Mouse (Mus musculus) forebrain, embryonic 13.5 days (tissue): ENCODE results near the gene Rpl21. TPM values are rescaled to one million over a fixed set of nuclear protein-coding genes. Genes with fewer than 3 reads are reported as not detected.

ENCODE experiments used
- ATAC-seq: fragments of 200-750 bp; cut with Nextera tagmentation; 2 replicates; pipeline ENCODE4 v1.8.0; 2017
- H3K27ac ChIP-seq: fragments of 300-500 bp; sonication (generic); 2 replicates; pipeline ENCODE4 v1.5.1; 2015; ENCODE audit warnings: inconsistent platforms, mild to moderate bottlenecking, moderate library complexity
- H3K27me3 ChIP-seq: fragments of 300-500 bp; sonication (generic); 2 replicates; pipeline ENCODE4 v1.6.1; 2015; ENCODE audit warnings: mild to moderate bottlenecking, inconsistent platforms
- H3K36me3 ChIP-seq: fragments of 300-500 bp; sonication (generic); 2 replicates; pipeline ENCODE4 v1.6.1; 2015; ENCODE audit warnings: mild to moderate bottlenecking, inconsistent platforms; ENCODE audit not compliant: poor library complexity, severe bottlenecking
- H3K4me1 ChIP-seq: fragments of 300-500 bp; sonication (generic); 2 replicates; pipeline ENCODE4 v1.6.1; 2015; ENCODE audit warnings: inconsistent platforms
- H3K4me2 ChIP-seq: fragments of 300-500 bp; sonication (generic); 2 replicates; pipeline ENCODE4 v1.6.1; 2015; ENCODE audit warnings: inconsistent platforms, mild to moderate bottlenecking, moderate library complexity
- H3K4me3 ChIP-seq: fragments of 300-500 bp; sonication (generic); 2 replicates; pipeline ENCODE4 v1.5.1; 2015; ENCODE audit warnings: mild to moderate bottlenecking, inconsistent platforms
- H3K9ac ChIP-seq: fragments of 300-500 bp; sonication (generic); 2 replicates; pipeline ENCODE4 v1.6.1; 2015; ENCODE audit warnings: mild to moderate bottlenecking, inconsistent platforms
- H3K9me3 ChIP-seq: fragments of 300-500 bp; sonication (generic); replicated peaks from 2 replicates; pipeline ENCODE4 v1.6.1; 2016; ENCODE audit warnings: inconsistent platforms
- WGBS: fragments of 180-500 bp; shearing (Covaris S2); methylation state at CpG from one replicate; pipeline ENCODE4 v1.1.7; 2015; 5-methylcytosine and 5-hydroxymethylcytosine counted together
- polyA plus RNA-seq: library from polyadenylated mRNA; unstranded; fragments of >200 nt; fragmentation: Nextera tagmentation; extraction: Ambion mirVana; gene quantifications from 2 replicates; pipeline ENCODE4 v1.2.1, GENCODE M21; 2015

Rpl21 gene
- polyA plus RNA-seq, 1 experiment from 2014 or later: 455 TPM

DNA sequence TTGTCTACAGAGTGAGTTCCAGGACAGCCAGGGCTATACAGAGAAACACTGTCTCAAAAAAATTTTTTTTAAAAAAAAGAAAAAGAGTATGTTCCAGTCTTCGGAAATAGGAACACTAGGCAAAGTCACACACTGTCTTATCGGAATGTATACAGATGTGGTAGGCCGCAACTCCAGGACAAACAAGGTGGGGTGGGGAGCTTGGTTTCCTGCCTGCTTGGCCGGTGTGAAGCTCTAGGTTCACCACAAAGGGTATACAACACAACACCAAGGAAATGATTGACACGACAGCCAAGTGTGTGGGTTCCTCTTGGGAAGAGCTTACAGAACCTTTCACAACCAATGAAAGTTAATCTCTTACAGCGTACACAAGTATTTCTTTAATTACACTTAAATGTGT, 49.6 kb downstream of the Rpl21 start:
- 92% methylated on average over 6 of the region's 6 CpGs for WGBS
- H3K27me3 ChIP-seq: no peaks in the 10 kb centered on the region
- H3K9ac ChIP-seq: no peak overlapping the region
- ATAC-seq: no peak
- no peak overlapping the region for H3K4me2 ChIP-seq
- no peaks in the 10 kb centered on the region for H3K36me3 ChIP-seq
- H3K4me1 ChIP-seq: no peaks in the 10 kb centered on the region
- no peak overlapping the region for H3K27ac ChIP-seq
- no peak overlapping the region for H3K4me3 ChIP-seq
- no peaks in the 10 kb centered on the region for H3K9me3 ChIP-seq

DNA sequence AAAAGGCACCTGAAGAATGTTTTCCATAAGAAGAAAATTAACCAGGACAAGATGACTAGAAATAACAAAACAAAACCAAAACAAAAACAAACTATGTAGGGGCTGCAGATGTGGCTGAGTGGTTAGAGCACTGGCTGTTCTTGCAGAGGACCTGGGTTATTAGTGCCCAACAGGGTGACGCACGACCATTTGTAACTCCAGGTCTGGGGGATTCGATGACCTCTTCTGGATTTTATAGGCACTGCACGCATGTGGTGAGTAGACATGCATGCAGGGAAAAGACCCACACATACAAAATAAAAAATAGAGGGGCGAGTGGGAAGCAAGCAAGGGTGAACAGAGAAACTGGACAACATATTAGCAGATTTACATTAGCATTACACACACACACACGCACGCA, 50.4 kb downstream of the Rpl21 start:
- Histone ChIP-seq H3K27ac (no peak overlapping the region), H3K4me1 (no peaks in the 10 kb centered on the region), H3K4me2 (no peak overlapping the region), H3K4me3 (no peak overlapping the region), H3K9me3 (no peaks in the 10 kb centered on the region), H3K36me3 (no peaks in the 10 kb centered on the region), H3K9ac (no peak overlapping the region), H3K27me3 (no peaks in the 10 kb centered on the region)
- WGBS: 75% methylated on average over 7 of the region's 7 CpGs
- no peak for ATAC-seq

DNA sequence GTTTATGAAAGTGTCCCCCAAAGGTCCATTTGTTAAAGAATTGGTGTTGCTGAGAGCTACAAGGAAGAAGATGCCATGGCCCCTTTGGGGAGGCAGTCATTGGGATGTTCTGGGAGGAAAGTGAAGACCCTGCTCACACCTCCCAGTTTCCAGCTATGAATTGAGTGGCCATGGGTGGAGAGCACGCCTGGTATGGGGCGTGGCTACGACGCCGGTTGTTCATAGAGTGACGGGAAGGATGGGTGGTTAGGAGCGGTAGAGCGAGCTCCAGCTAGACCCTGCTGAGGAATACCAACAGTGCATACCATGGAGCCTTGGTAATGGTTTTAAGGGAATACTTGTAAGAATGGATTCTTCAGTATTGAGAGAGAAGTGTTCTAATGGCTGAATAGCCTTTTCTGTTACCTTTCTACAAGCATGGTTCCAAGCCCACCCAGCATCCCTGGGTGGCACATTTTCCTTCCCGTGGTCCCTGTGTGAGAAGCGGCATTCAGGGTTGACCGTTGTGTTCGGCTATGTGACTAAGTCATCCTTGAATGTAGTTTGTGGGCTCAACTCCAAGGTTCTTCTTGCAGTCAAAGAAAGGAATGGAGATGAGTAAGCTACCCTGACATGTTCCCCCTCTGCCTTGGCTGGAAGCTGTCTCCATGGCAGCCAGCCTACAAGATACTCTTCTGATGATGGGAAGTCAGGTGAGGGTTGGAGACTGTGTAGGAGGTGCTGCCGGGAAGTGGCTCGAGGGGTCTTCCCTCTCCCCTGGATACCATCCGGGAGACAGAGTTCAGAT, 51.0 kb downstream of the Rpl21 start:
- Histone ChIP-seq H3K36me3 (no peaks in the 10 kb centered on the region), H3K4me1 (no peaks in the 10 kb centered on the region), H3K27me3 (no peaks in the 10 kb centered on the region), H3K4me3 (no peak overlapping the region), H3K9me3 (no peaks in the 10 kb centered on the region), H3K27ac (no peak overlapping the region), H3K4me2 (no peak overlapping the region), H3K9ac (no peak overlapping the region)
- 92% methylated on average over 15 of the region's 15 CpGs for whole genome bisulfite sequencing
- ATAC-seq: no peak

Other genes with a start within 250 kb of the Rpl21 start
- 6.0 and 6.7 TPM in 2 replicates for gene Gpr12, start 247.7 kb upstream of the Rpl21 start, polyA plus RNA-seq
- 11.0 and 13.5 TPM in 2 replicates for gene Usp12, start 37.9 kb upstream of the Rpl21 start, polyA plus RNA-seq
- gene Rasl11a, start 12.2 kb downstream of the Rpl21 start, polyA plus RNA-seq: 17.8 and 19.4 TPM in 2 replicates
- gene Gtf3a, start 115.8 kb downstream of the Rpl21 start, polyA plus RNA-seq: 107 and 120 TPM in 2 replicates
- gene Mtif3, start 130.9 kb downstream of the Rpl21 start, polyA plus RNA-seq: 23.4 and 23.9 TPM in 2 replicates
- 4.7 and 5.6 TPM in 2 replicates for gene Lnx2, start 243.7 kb downstream of the Rpl21 start, polyA plus RNA-seq
- 105 and 118 TPM in 2 replicates for gene Polr1d, start 244.2 kb downstream of the Rpl21 start, polyA plus RNA-seq